Mouse (Mus musculus) spleen, adult 2 months (tissue): ENCODE results near the gene Slc22a20.

ENCODE experiments used
- CTCF ChIP-seq: fragments of 200-500 bp; IDR thresholded peaks from 2 replicates; pipeline ENCODE4 v1.5.1; 2011; ENCODE audit warnings: mild to moderate bottlenecking, inconsistent platforms; ENCODE audit not compliant: insufficient read depth, insufficient read length, insufficient replicate concordance; ENCODE audit errors: extremely low read depth
- POLR2A ChIP-seq: fragments of 200-500 bp; IDR thresholded peaks from 2 replicates; pipeline ENCODE4 v1.6.1; 2011; ENCODE audit warnings: low read depth, low read length, inconsistent platforms

- TF ChIP-seq CTCF (no peak), POLR2A (no peak)
Observed at GRCm38 (mm10) chr19:5922963-5923362, 63.0 kb downstream of the Slc22a20 start.
